Mouse (Mus musculus): ENCODE measurements around the gene Olfr912. TPM values are rescaled to one million over a fixed set of nuclear protein-coding genes. Genes with fewer than 3 reads are reported as not detected.

The Olfr912 gene
- not detected in 2 replicates for polyA plus RNA-seq (2015; fragmentation: Nextera tagmentation; extraction: Ambion mirVana)

DNA sequence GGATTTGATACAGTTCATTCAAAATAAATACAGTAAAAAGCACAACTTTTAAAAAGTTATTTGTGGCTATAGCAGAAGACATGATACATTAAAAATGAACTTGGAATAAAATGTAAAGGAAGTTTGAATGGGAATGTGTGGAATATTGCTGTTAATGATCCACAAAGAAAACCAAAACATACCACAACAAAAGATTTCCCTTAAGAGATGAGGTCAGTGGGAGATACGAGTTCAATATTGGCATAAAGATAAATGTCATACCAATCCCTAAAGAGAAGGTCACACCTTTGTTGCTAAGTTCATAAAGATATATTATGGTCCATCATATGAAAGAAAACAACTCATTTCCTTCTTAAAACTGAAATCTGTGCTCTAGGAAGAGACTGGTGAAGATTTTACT lies at the start of gene Olfr912:
TSS of gene Olfr912 (plus strand) at position 301 of the 400 bp plus-strand sequence.
- no peak within 1 kb of the TSS for H3K4me2 ChIP-seq (ENCODE audit: low read depth, low read length)
- H3K4me1 ChIP-seq (ENCODE audit: control insufficient read depth, insufficient read depth, low read length): no peaks in the 10 kb centered on the region
- H3K36me3 ChIP-seq (ENCODE audit: control insufficient read depth, insufficient read depth, low read length): no peaks in the 10 kb centered on the region
- H3K27ac ChIP-seq (ENCODE audit: low read length): no peak within 1 kb of the TSS
- H3K27me3 ChIP-seq (replicated peaks; ENCODE audit: control insufficient read depth, insufficient read depth, low read length): no peaks in the 10 kb centered on the region
- no peak within 1 kb of the TSS for H3K9ac ChIP-seq (ENCODE audit: low read depth, low read length)
- H3K9me3 ChIP-seq (ENCODE audit: control insufficient read depth, low read length): no peaks in the 10 kb centered on the region
- no peak within 1 kb of the TSS for H3K4me3 ChIP-seq (ENCODE audit: low read length)
- ATAC-seq: no peak
- 58% methylated on average over 1 of the region's 1 CpGs for WGBS

GRCm38 (mm10) chr9:38537549-38537948 lies 42.4 kb upstream of the Olfr912 start, which contains the start of gene Olfr910:
Gene Olfr910 (plus strand): TSS chr9:38537849.
- no peaks in the 10 kb centered on the region for H3K27me3 ChIP-seq (replicated peaks; ENCODE audit: control insufficient read depth, insufficient read depth, low read length)
- no peaks in the 10 kb centered on the region for H3K4me1 ChIP-seq (ENCODE audit: control insufficient read depth, insufficient read depth, low read length)
- no peaks in the 10 kb centered on the region for H3K36me3 ChIP-seq (ENCODE audit: control insufficient read depth, insufficient read depth, low read length)
- WGBS: 93% methylated on average over 2 of the region's 2 CpGs
- no peak for ATAC-seq
- H3K27ac ChIP-seq (ENCODE audit: low read length): no peak within 1 kb of the TSS
- no peak within 1 kb of the TSS for H3K4me3 ChIP-seq (ENCODE audit: low read length)
- H3K4me2 ChIP-seq (ENCODE audit: low read depth, low read length): no peak within 1 kb of the TSS
- H3K9me3 ChIP-seq (ENCODE audit: control insufficient read depth, low read length): no peaks in the 10 kb centered on the region
- H3K9ac ChIP-seq (ENCODE audit: low read depth, low read length): no peak within 1 kb of the TSS

GRCm38 (mm10) chr9:38591056-38591455 lies 11.1 kb downstream of the Olfr912 start:
- Histone ChIP-seq H3K4me2 (ENCODE audit: low read depth, low read length) (no peak overlapping the region), H3K4me3 (ENCODE audit: low read length) (no peak overlapping the region), H3K9ac (ENCODE audit: low read depth, low read length) (no peak overlapping the region), H3K9me3 (ENCODE audit: control insufficient read depth, low read length) (no peaks in the 10 kb centered on the region), H3K36me3 (ENCODE audit: control insufficient read depth, insufficient read depth, low read length) (no peaks in the 10 kb centered on the region), H3K4me1 (ENCODE audit: control insufficient read depth, insufficient read depth, low read length) (no peaks in the 10 kb centered on the region), H3K27me3 (replicated peaks; ENCODE audit: control insufficient read depth, insufficient read depth, low read length) (no peaks in the 10 kb centered on the region), H3K27ac (ENCODE audit: low read length) (no peak overlapping the region)
- 47% methylated on average over 1 of the region's 1 CpGs for WGBS
- no peak for ATAC-seq

DNA sequence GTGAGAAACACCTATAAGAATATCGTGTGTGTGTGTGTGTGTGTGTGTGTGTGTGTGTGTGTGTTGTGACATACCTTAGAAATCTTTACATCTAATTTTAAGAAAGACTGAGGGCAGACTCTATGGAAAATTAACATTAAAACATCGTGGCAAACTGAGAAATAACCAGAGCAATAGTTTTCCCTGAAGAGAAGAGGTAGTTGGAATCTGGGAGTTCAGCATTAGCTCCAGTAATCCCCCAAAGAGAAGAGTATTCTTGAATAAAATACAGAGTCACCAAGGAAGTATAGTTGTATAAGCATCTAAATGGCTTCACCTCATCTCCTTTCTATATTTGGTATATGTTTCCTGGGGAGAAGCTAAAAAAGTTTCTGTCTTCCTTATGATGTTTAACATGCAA lies 12.5 kb downstream of the Olfr912 start, which contains the start of gene Olfr913:
TSS of gene Olfr913 (plus strand) at position 301 of the 400 bp plus-strand sequence.
- no peak within 1 kb of the TSS for H3K4me3 ChIP-seq (ENCODE audit: low read length)
- H3K9me3 ChIP-seq (ENCODE audit: control insufficient read depth, low read length): no peaks in the 10 kb centered on the region
- H3K36me3 ChIP-seq (ENCODE audit: control insufficient read depth, insufficient read depth, low read length): no peaks in the 10 kb centered on the region
- WGBS: 54% methylated on average over 2 of the region's 2 CpGs
- H3K4me1 ChIP-seq (ENCODE audit: control insufficient read depth, insufficient read depth, low read length): no peaks in the 10 kb centered on the region
- no peak for ATAC-seq
- no peak within 1 kb of the TSS for H3K27ac ChIP-seq (ENCODE audit: low read length)
- no peaks in the 10 kb centered on the region for H3K27me3 ChIP-seq (replicated peaks; ENCODE audit: control insufficient read depth, insufficient read depth, low read length)
- H3K4me2 ChIP-seq (ENCODE audit: low read depth, low read length): no peak within 1 kb of the TSS
- H3K9ac ChIP-seq (ENCODE audit: low read depth, low read length): no peak within 1 kb of the TSS

- no peaks in the 10 kb centered on the region for H3K27me3 ChIP-seq (replicated peaks; ENCODE audit: control insufficient read depth, insufficient read depth, low read length)
- H3K4me1 ChIP-seq (ENCODE audit: control insufficient read depth, insufficient read depth, low read length): no peaks in the 10 kb centered on the region
- H3K27ac ChIP-seq (ENCODE audit: low read length): no peak within 1 kb of the TSS
- WGBS: 62% methylated on average over 2 of the region's 2 CpGs
- no peak within 1 kb of the TSS for H3K4me3 ChIP-seq (ENCODE audit: low read length)
- no peaks in the 10 kb centered on the region for H3K9me3 ChIP-seq (ENCODE audit: control insufficient read depth, low read length)
- H3K4me2 ChIP-seq (ENCODE audit: low read depth, low read length): no peak within 1 kb of the TSS
- no peak within 1 kb of the TSS for H3K9ac ChIP-seq (ENCODE audit: low read depth, low read length)
- no peaks in the 10 kb centered on the region for H3K36me3 ChIP-seq (ENCODE audit: control insufficient read depth, insufficient read depth, low read length)
- ATAC-seq: no peak
Measured at GRCm38 (mm10) chr9:38604802-38605201, 24.8 kb downstream of the Olfr912 start, which contains the start of gene Olfr914. Gene Olfr914 (plus strand): TSS chr9:38605102.

GRCm38 (mm10) chr9:38632406-38632805 lies 52.4 kb downstream of the Olfr912 start:
- Histone ChIP-seq H3K36me3 (ENCODE audit: control insufficient read depth, insufficient read depth, low read length) (no peaks in the 10 kb centered on the region), H3K27me3 (replicated peaks; ENCODE audit: control insufficient read depth, insufficient read depth, low read length) (no peaks in the 10 kb centered on the region), H3K4me1 (ENCODE audit: control insufficient read depth, insufficient read depth, low read length) (no peaks in the 10 kb centered on the region), H3K9ac (ENCODE audit: low read depth, low read length) (no peak overlapping the region), H3K27ac (ENCODE audit: low read length) (no peak overlapping the region), H3K9me3 (ENCODE audit: control insufficient read depth, low read length) (no peaks in the 10 kb centered on the region), H3K4me2 (ENCODE audit: low read depth, low read length) (no peak overlapping the region), H3K4me3 (ENCODE audit: low read length) (no peak overlapping the region)
- ATAC-seq: no peak
- 82% methylated on average over 4 of the region's 4 CpGs for WGBS

Other genes starting within 250 kb of the Olfr912 start
- not detected in 2 replicates for gene Olfr898, start 231.8 kb upstream of the Olfr912 start, polyA plus RNA-seq (2015; fragmentation: Nextera tagmentation; extraction: Ambion mirVana)
- not detected in 2 replicates for gene Olfr250, start 213.3 kb upstream of the Olfr912 start, polyA plus RNA-seq (2015; fragmentation: Nextera tagmentation; extraction: Ambion mirVana)
- gene Olfr251, start 203.1 kb upstream of the Olfr912 start, polyA plus RNA-seq (2015; fragmentation: Nextera tagmentation; extraction: Ambion mirVana): not detected in 2 replicates
- gene Olfr147, start 178.5 kb upstream of the Olfr912 start, polyA plus RNA-seq (2015; fragmentation: Nextera tagmentation; extraction: Ambion mirVana): not detected in 2 replicates
- gene Olfr901, start 150.7 kb upstream of the Olfr912 start, polyA plus RNA-seq (2015; fragmentation: Nextera tagmentation; extraction: Ambion mirVana): not detected in 2 replicates
- not detected in 2 replicates for gene Olfr902, start 132.5 kb upstream of the Olfr912 start, polyA plus RNA-seq (2015; fragmentation: Nextera tagmentation; extraction: Ambion mirVana)
- not detected in 2 replicates for gene Olfr904, start 117.0 kb upstream of the Olfr912 start, polyA plus RNA-seq (2015; fragmentation: Nextera tagmentation; extraction: Ambion mirVana)
- gene Olfr905, start 109.1 kb upstream of the Olfr912 start, polyA plus RNA-seq (2015; fragmentation: Nextera tagmentation; extraction: Ambion mirVana): not detected in 2 replicates
- not detected in 2 replicates for gene Olfr906, start 93.1 kb upstream of the Olfr912 start, polyA plus RNA-seq (2015; fragmentation: Nextera tagmentation; extraction: Ambion mirVana)
- gene Olfr907, start 84.4 kb upstream of the Olfr912 start, polyA plus RNA-seq (2015; fragmentation: Nextera tagmentation; extraction: Ambion mirVana): not detected in 2 replicates
- gene Olfr911-ps1, start 58.6 kb upstream of the Olfr912 start, polyA plus RNA-seq (2015; fragmentation: Nextera tagmentation; extraction: Ambion mirVana): not detected in 2 replicates
- not detected in 2 replicates for gene Olfr910, start 42.3 kb upstream of the Olfr912 start, polyA plus RNA-seq (2015; fragmentation: Nextera tagmentation; extraction: Ambion mirVana)
- not detected in 2 replicates for gene Olfr913, start 12.6 kb downstream of the Olfr912 start, polyA plus RNA-seq (2015; fragmentation: Nextera tagmentation; extraction: Ambion mirVana)
- gene Olfr914, start 24.9 kb downstream of the Olfr912 start, polyA plus RNA-seq (2015; fragmentation: Nextera tagmentation; extraction: Ambion mirVana): not detected in 2 replicates
- gene Olfr916, start 79.7 kb downstream of the Olfr912 start, polyA plus RNA-seq (2015; fragmentation: Nextera tagmentation; extraction: Ambion mirVana): not detected in 2 replicates
- gene Olfr917, start 85.7 kb downstream of the Olfr912 start, polyA plus RNA-seq (2015; fragmentation: Nextera tagmentation; extraction: Ambion mirVana): not detected in 2 replicates
- not detected in 2 replicates for gene Olfr918, start 94.4 kb downstream of the Olfr912 start, polyA plus RNA-seq (2015; fragmentation: Nextera tagmentation; extraction: Ambion mirVana)
- gene Olfr919, start 123.5 kb downstream of the Olfr912 start, polyA plus RNA-seq (2015; fragmentation: Nextera tagmentation; extraction: Ambion mirVana): not detected in 2 replicates
- gene Vwa5a, start 138.1 kb downstream of the Olfr912 start, polyA plus RNA-seq (2015; fragmentation: Nextera tagmentation; extraction: Ambion mirVana): 15.4 and 16.3 TPM in 2 replicates
- gene Olfr920, start 172.1 kb downstream of the Olfr912 start, polyA plus RNA-seq (2015; fragmentation: Nextera tagmentation; extraction: Ambion mirVana): 0.04 TPM in 1 of 2 replicates, not detected in the other
- not detected in 2 replicates for gene Olfr921, start 192.9 kb downstream of the Olfr912 start, polyA plus RNA-seq (2015; fragmentation: Nextera tagmentation; extraction: Ambion mirVana)
- not detected in 2 replicates for gene Olfr922, start 234.4 kb downstream of the Olfr912 start, polyA plus RNA-seq (2015; fragmentation: Nextera tagmentation; extraction: Ambion mirVana)
- gene Olfr923, start 246.4 kb downstream of the Olfr912 start, polyA plus RNA-seq (2015; fragmentation: Nextera tagmentation; extraction: Ambion mirVana): not detected in 2 replicates